Mouse (Mus musculus): ENCODE data around the gene Olfr888.

The Olfr888 gene

GRCm38 (mm10) chr9:38107828-38108227, at the start of gene Olfr888:
Olfr888 (plus strand) TSS chr9:38108128.
- ATAC-seq (ENCODE audit: insufficient number of reproducible peaks, low FRiP score, low TSS enrichment): no peak

GRCm38 (mm10) chr9:38061022-38061421, 46.9 kb upstream of the Olfr888 start, which contains the start of gene Olfr885:
Olfr885 (plus strand) TSS chr9:38061322.
- ATAC-seq (ENCODE audit: insufficient number of reproducible peaks, low FRiP score, low TSS enrichment): no peak

DNA sequence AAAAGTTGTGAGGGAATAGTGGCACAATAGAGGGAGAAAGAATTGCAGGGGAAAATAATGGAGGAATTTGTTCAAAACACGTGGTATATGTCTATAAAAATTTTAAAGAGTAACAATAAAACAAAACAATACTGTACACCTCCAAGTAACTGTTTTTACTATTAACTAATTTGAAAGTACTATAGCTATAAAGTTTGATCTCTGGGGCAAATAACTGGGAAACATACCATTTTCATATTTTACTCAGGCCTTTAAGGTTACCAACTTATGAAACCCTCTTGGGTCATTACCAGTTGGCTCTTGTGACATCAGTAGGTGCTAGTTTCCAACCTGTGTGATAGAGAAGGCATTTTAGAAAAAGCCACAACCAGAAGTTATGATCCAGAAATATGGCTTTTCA, 24.2 kb upstream of the Olfr888 start, which contains the start of gene Olfr887:
Olfr887 (plus strand) TSS at position 301 of the 400 bp plus-strand sequence.
- no peak for ATAC-seq (ENCODE audit: insufficient number of reproducible peaks, low FRiP score, low TSS enrichment)

GRCm38 (mm10) chr9:38114898-38115297, 7.0 kb downstream of the Olfr888 start, which contains the start of gene Olfr889:
Olfr889 (plus strand) TSS chr9:38115198.
- no peak for ATAC-seq (ENCODE audit: insufficient number of reproducible peaks, low FRiP score, low TSS enrichment)

- ATAC-seq (ENCODE audit: insufficient number of reproducible peaks, low FRiP score, low TSS enrichment): no peak
Observed at GRCm38 (mm10) chr9:38142217-38142616, 34.3 kb downstream of the Olfr888 start, which contains the start of gene Olfr890. Olfr890 (plus strand) TSS chr9:38142517.

Data from cerebellum, adult (tissue).